Mouse (Mus musculus) bone marrow, adult 2 months (tissue): ENCODE measurements around the gene 9530003J23Rik.

Experiments
- CTCF ChIP-seq: fragments of 200-500 bp; IDR thresholded peaks from 2 replicates; pipeline ENCODE4 v1.5.1; 2011; ENCODE audit warnings: low read length, control low read depth; ENCODE audit not compliant: control insufficient read depth, insufficient read depth
- POLR2A ChIP-seq: fragments of 200-500 bp; IDR thresholded peaks from 2 replicates; pipeline ENCODE4 v1.6.1; 2011; ENCODE audit warnings: low read depth, mild to moderate bottlenecking, control low read depth, low read length, borderline replicate concordance; ENCODE audit not compliant: control insufficient read depth

GRCm38 (mm10) chr10:117225094-117225493, 13.4 kb downstream of the 9530003J23Rik start:
- TF ChIP-seq CTCF: no peak
- no peak for TF ChIP-seq POLR2A
